Mouse (Mus musculus) heart, embryonic 10.5 days (tissue): Measurements from ENCODE around the gene Sun3. TPM values are rescaled to one million over a fixed set of nuclear protein-coding genes. Genes with fewer than 3 reads are reported as not detected.

ENCODE experiments used
- DNase-seq: peaks from one replicate; pipeline ENCODE4 v3.0.0-alpha.2; 2017; ENCODE audit warnings: low spot score
- H3K27ac ChIP-seq: fragments of 300-500 bp; sonication (generic); 2 replicates; pipeline ENCODE4 v1.5.1; 2016; ENCODE audit warnings: mild to moderate bottlenecking
- H3K27me3 ChIP-seq: fragments of 300-500 bp; sonication (generic); 2 replicates; pipeline ENCODE4 v1.6.1; 2016; ENCODE audit warnings: mild to moderate bottlenecking; ENCODE audit not compliant: poor library complexity, insufficient read depth, severe bottlenecking
- H3K36me3 ChIP-seq: fragments of 300-500 bp; sonication (generic); 2 replicates; pipeline ENCODE4 v1.6.1; 2016; ENCODE audit warnings: mild to moderate bottlenecking, moderate library complexity
- H3K4me1 ChIP-seq: fragments of 300-500 bp; sonication (generic); 2 replicates; pipeline ENCODE4 v1.6.1; 2016; ENCODE audit warnings: mild to moderate bottlenecking
- H3K4me3 ChIP-seq: fragments of 300-500 bp; sonication (generic); 2 replicates; pipeline ENCODE4 v1.5.1; 2016; ENCODE audit warnings: mild to moderate bottlenecking, moderate library complexity
- H3K9me3 ChIP-seq: fragments of 300-500 bp; sonication (generic); 2 replicates; pipeline ENCODE4 v1.6.1; 2016; ENCODE audit warnings: mild to moderate bottlenecking, moderate library complexity
- WGBS: fragments of 180-500 bp; shearing (Covaris S2); methylation state at CpG from one replicate; pipeline ENCODE4 v1.1.7; 2016; 5-methylcytosine and 5-hydroxymethylcytosine counted together
- polyA plus RNA-seq: library from polyadenylated mRNA; unstranded; fragments of >200 nt; fragmentation: Nextera tagmentation; extraction: Ambion mirVana; gene quantifications from 2 replicates; pipeline ENCODE4 v1.2.1, GENCODE M21; 2016

Gene Sun3
- polyA plus RNA-seq, 1 experiment from 2014 or later, result 0.35 TPM

DNA sequence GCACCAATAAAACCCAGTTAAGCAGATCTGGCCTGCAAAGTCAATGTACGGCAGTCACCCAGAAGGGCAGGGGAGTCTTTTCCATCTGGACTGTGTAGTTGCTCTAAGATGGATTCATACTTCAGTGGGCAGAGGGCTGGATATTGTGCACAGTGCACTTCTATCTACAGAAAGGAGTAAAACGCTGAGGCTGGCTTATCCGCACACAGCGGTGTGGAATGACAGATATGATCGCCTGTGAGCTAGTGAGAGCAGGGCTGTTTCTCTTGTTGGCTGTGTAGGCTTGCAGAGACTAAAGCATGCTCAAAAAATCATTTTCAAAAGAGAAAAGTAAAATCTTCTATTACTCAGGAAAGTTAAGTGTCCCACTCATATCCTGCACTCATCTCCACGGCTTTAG, 76.7 kb downstream of the Sun3 start:
- Histone ChIP-seq H3K4me1 (no peaks in the 10 kb centered on the region), H3K27ac (no peak overlapping the region), H3K4me3 (no peak overlapping the region), H3K27me3 (0 out of 2 replicates have a peak, but pooled peaks cover 3% of the 10 kb centered on the region), H3K36me3 (no peaks in the 10 kb centered on the region), H3K9me3 (no peaks in the 10 kb centered on the region)
- DNase-seq, result no peak
- WGBS, result 49% methylated on average over 6 of the region's 6 CpGs

GRCm38 (mm10) chr11:8970509-8970908, 78.3 kb downstream of the Sun3 start:
- Histone ChIP-seq H3K27ac (no peak overlapping the region), H3K4me1 (no peaks in the 10 kb centered on the region), H3K36me3 (no peaks in the 10 kb centered on the region), H3K9me3 (no peaks in the 10 kb centered on the region), H3K27me3 (0 out of 2 replicates have a peak, but pooled peaks cover 3% of the 10 kb centered on the region), H3K4me3 (no peak overlapping the region)
- DNase-seq, result no peak
- 61% methylated on average over 9 of the region's 9 CpGs for WGBS

GRCm38 (mm10) chr11:8968094-8968493, 80.7 kb downstream of the Sun3 start:
- DNase-seq, result no peak
- no peak overlapping the region for H3K27ac ChIP-seq
- 0 out of 2 replicates have a peak, but pooled peaks cover 3% of the 10 kb centered on the region for H3K27me3 ChIP-seq
- H3K4me3 ChIP-seq, result no peak overlapping the region
- H3K4me1 ChIP-seq, result no peaks in the 10 kb centered on the region
- H3K9me3 ChIP-seq, result no peaks in the 10 kb centered on the region
- WGBS, result 91% methylated on average over 7 of the region's 7 CpGs
- no peaks in the 10 kb centered on the region for H3K36me3 ChIP-seq

Other genes with a start within 250 kb of the Sun3 start
- gene Pkd1l1, start 75.7 kb downstream of the Sun3 start, polyA plus RNA-seq, result 0.04 TPM in 2 replicates
- gene Hus1, start 37.8 kb downstream of the Sun3 start, polyA plus RNA-seq, result 15.9 and 20.2 TPM in 2 replicates
- 0.88 and 2.6 TPM in 2 replicates for gene Gm11992, start 397 bp downstream of the Sun3 start, polyA plus RNA-seq
- gene Upp1, start 69.1 kb upstream of the Sun3 start, polyA plus RNA-seq, result 11.9 and 18.4 TPM in 2 replicates
- 0.01 TPM in 1 of 2 replicates, not detected in the other for gene Abca13, start 143.0 kb upstream of the Sun3 start, polyA plus RNA-seq